Mouse (Mus musculus) embryonic stem cell, embryonic (primary cell): ENCODE data around the gene Parp16.

Experiments
- CTCF ChIA-PET, 4 experiments: fragments of 300-600 bp in 2 of 4; fragments of 350-600 bp in 2 of 4; sonication (Branson Sonifier 250); formaldehyde crosslinking; loops; one replicate each; lab custom pipeline; 2022; ENCODE audit warnings: inconsistent platforms in 2 of 4; lab: Charles Lee
- POLR2A ChIA-PET, 4 experiments: fragments of 300-600 bp in 2 of 4; fragments of 350-600 bp in 2 of 4; sonication (Branson Sonifier 250); formaldehyde crosslinking; loops; one replicate each; lab custom pipeline; 2022; ENCODE audit warnings: antibody characterized with exemption in 4 of 4, inconsistent platforms in 1 of 4; lab: Charles Lee

Gene Parp16

DNA sequence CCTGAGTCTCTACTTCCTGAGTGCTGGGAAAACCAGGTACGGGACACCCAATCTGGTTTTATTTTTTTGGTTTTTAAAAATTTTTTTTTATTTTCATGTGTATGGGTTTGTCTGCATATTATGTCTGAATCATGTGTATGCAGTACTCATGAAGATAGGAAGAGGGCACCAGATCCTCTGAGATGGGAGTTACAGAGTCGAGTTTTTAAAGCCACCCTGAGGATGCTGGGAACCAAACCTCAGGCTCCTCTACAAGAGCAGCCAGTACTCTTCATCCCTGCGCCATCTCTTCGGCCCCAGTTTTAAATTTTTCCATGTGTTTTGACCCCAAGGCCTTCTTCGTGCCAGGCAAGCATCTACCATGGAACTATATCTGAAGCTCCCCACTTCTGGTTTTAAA is 44.6 kb downstream of the Parp16 start:
- POLR2A ChIA-PET, result interaction anchor here in 1 of 4 experiments (0.6 to 1.2 kb wide), 2 partner anchors 13 to 44 kb away, joined by 3 read pairs; no protein-coding TSS in a partner anchor
- CTCF ChIA-PET, result interaction anchor here in 1 of 4 experiments (0.6 kb wide), 1 partner anchor 59 kb away, joined by 4 read pairs; no protein-coding TSS in a partner anchor

DNA sequence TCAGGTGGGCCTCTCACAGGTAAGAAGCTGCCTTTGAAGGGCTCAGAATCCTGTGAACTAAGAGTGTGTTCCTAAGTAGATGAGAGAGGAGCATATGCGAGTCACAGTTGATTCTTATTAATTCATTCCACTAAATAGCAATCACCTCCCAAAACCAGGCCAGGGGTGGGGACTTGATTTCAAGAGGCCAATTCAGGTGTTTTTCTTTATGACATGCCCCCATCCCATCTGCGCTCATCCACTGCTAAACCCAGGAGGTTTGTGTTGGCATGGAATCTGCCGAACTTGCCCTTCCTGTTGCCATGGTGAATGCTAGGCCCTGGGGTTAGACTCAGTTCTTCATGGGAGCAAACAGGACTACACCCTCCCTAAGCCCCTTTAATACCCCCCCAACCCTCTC is 45.4 kb downstream of the Parp16 start:
- POLR2A ChIA-PET, result interaction anchor here in 1 of 4 experiments (1.2 kb wide), 1 partner anchor 14 kb away, joined by 3 read pairs; no protein-coding TSS in a partner anchor
- CTCF ChIA-PET, result no interaction called here

GRCm38 (mm10) chr9:65241973-65242372 is 46.8 kb downstream of the Parp16 start:
- CTCF ChIA-PET, result no interaction called here
- POLR2A ChIA-PET, result interaction anchor here in 1 of 4 experiments (1.1 to 1.2 kb wide), 2 partner anchors 27 to 46 kb away, joined by 3 to 4 read pairs; no protein-coding TSS in a partner anchor

GRCm38 (mm10) chr9:65243249-65243648 is 48.1 kb downstream of the Parp16 start:
- ChIA-PET CTCF (interaction anchor here in 3 of 4 experiments (0.6 to 1.7 kb wide), 6 partner anchors 13 to 140 kb away, joined by 3 to 19 read pairs (median 8); no protein-coding TSS in a partner anchor), POLR2A (interaction anchor here in 2 of 4 experiments (1.0 to 1.9 kb wide), 7 partner anchors 11 to 47 kb away, joined by 3 to 8 read pairs (median 3); no protein-coding TSS in a partner anchor)

DNA sequence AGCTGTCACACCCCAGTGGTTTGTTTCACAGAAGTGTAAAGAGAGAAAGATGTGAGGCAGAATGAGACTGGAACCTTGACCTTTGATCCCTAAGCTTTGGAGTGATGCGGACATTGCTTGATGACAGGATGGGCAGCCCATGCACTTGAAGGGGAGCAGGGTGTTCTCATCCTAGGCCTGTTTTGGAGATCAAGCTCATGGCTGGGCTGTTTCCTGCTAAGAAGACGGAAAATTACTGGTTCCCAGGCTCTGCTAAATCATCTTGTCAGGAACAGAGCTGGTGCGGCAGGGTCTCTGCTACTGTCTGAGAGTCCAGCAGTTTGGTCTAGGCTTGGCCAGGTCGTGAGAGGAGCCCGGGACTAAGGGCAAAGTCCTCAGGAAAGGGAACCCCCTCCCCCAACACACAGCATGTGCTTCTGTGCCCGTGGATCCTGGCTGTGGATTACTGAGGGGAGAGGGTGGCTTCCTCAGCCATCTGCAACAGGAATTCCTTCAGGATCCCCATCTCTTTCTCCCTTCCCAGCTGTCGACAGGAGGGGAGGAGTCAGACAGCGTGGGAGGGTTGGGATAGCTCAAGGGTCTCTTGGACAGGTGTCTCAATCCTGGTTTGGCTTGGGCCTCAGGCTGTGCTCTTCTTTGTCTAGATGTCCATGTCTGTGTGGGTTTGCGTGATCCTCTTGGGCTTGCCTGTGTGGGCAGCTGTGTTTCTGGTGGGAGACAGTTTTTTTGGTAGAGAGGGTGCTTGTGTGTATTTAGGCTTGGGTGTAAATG is 49.1 kb downstream of the Parp16 start:
- ChIA-PET CTCF (interaction anchor here in 3 of 4 experiments (0.6 to 1.7 kb wide), 6 partner anchors 14 to 139 kb away, joined by 3 to 6 read pairs (median 4); no protein-coding TSS in a partner anchor), POLR2A (interaction anchor here (0.8 to 1.9 kb wide), 13 partner anchors 10 to 219 kb away, joined by 3 to 8 read pairs (median 3); no protein-coding TSS in a partner anchor)

- CTCF ChIA-PET, result interaction anchor here in 3 of 4 experiments (0.6 to 0.8 kb wide), 3 partner anchors 10 to 293 kb away, joined by 3 to 4 read pairs (median 4); no protein-coding TSS in a partner anchor
- POLR2A ChIA-PET, result interaction anchor here (0.6 to 3.2 kb wide), 16 partner anchors 9 to 777 kb away, joined by 3 to 19 read pairs (median 4); partner anchors contain the start of genes Parp16 (in 1 of the 4) and Pdcd7 (in 1 of the 4)
Observed at GRCm38 (mm10) chr9:65247502-65248376, 52.6 kb downstream of the Parp16 start.

- ChIA-PET CTCF (interaction anchor here in 2 of 4 experiments (0.5 to 0.6 kb wide), 2 partner anchors 8 to 122 kb away, joined by 4 read pairs; no protein-coding TSS in a partner anchor), POLR2A (interaction anchor here in 2 of 4 experiments (0.6 to 3.2 kb wide), 4 partner anchors 13 to 52 kb away, joined by 3 to 19 read pairs (median 4); partner anchors contain the start of gene Parp16 (in 1 of the 2))
Observed at GRCm38 (mm10) chr9:65248377-65248690, 53.2 kb downstream of the Parp16 start.

DNA sequence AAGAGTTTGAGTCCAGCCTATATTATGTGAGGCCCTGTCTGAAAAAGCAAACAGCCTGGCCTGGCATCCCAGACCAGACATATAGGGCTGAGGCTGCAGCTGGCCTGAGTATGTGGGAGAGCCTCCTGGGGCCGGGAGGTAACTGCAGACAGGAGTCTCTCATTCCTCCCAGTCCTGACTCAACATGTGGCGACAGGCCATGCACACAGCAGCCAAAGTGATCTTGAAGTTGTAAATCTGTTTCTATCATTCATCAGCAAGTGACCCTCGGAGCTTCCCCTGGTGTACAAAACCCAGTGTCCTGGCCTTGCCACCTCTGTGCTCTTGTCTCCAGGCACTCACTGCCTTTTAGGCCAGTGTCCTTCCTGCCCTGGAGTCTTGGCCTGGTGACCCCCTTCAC is 56.9 kb downstream of the Parp16 start:
- ChIA-PET CTCF (interaction anchor here in 1 of 4 experiments (0.6 kb wide), 1 partner anchor 392 kb away, joined by 4 read pairs; no protein-coding TSS in a partner anchor), POLR2A (interaction anchor here in 1 of 4 experiments (0.8 kb wide), 1 partner anchor 56 kb away, joined by 3 read pairs; no protein-coding TSS in a partner anchor)

- POLR2A ChIA-PET, result interaction anchor here in 3 of 4 experiments (0.6 to 3.5 kb wide), 13 partner anchors 9 to 1236 kb away, joined by 3 to 23 read pairs (median 3); partner anchors contain the start of gene Spg21 (in 1 of the 3)
- CTCF ChIA-PET, result interaction anchor here in 1 of 4 experiments (0.8 kb wide), 1 partner anchor 32 kb away, joined by 3 read pairs; no protein-coding TSS in a partner anchor
Observed at GRCm38 (mm10) chr9:65255906-65256600, 60.9 kb downstream of the Parp16 start.

DNA sequence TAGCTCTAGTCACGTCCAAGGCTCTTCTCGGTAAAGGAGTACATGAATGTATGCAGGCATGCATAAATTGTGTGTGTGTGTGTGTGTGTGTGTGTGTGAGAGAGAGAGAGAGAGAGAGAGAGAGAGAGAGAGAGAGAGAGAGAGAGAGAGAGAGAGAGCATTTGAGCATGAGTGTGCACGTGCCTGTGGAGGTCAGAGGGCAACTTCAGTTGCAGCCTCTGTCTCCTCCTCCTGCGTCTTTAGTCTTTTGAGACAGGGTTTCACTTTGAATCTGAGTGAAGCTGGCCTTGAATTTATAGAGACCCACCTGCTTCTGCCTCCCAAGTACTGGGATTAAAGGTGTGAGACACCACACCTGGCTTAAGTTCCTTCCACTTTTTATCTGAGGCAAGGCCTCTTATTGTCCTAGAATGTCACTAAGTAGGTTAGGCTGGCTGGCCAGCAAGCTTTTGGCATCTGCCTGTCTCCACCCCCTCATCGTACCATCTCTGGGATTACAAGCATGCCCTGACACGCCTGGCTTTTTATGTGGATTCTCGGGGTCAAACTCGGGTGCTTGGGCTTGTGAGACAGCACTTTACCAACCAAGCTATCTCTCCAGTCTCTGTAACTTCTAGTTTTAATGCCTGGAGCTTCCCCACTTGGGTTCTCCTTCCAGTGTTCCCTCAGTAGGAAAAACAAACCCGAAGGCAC is 62.2 kb downstream of the Parp16 start:
- ChIA-PET POLR2A (interaction anchor here (0.5 to 3.5 kb wide), 17 partner anchors 11 to 639 kb away, joined by 3 to 23 read pairs (median 4); no protein-coding TSS in a partner anchor), CTCF (interaction anchor here in 3 of 4 experiments (0.6 to 2.6 kb wide), 9 partner anchors 9 to 1126 kb away, joined by 3 to 8 read pairs (median 3); no protein-coding TSS in a partner anchor)

DNA sequence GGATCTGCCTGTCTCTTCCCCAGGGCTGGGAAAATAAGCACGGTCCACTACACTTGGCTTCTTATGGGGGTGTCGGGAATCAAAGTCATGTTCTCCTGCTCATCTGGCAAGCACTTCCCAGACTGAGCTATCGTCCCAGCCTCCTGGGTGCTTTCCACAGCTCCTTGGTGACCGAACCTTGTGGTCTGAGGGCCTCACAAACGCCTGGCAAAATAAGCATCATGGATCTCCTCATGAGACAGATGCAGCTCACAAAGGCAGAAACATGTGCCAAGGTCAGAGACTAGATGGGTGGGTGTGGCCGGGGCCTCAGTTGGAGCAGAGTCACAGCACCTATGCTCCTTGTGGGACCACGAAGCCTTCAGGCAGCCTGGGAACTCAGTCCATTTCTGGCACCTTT is 64.2 kb downstream of the Parp16 start:
- ChIA-PET POLR2A (interaction anchor here in 2 of 4 experiments (0.8 to 3.5 kb wide), 8 partner anchors 10 to 63 kb away, joined by 3 to 23 read pairs (median 5); no protein-coding TSS in a partner anchor), CTCF (interaction anchor here in 3 of 4 experiments (0.6 to 2.6 kb wide), 4 partner anchors 16 to 347 kb away, joined by 3 to 8 read pairs (median 3); no protein-coding TSS in a partner anchor)

DNA sequence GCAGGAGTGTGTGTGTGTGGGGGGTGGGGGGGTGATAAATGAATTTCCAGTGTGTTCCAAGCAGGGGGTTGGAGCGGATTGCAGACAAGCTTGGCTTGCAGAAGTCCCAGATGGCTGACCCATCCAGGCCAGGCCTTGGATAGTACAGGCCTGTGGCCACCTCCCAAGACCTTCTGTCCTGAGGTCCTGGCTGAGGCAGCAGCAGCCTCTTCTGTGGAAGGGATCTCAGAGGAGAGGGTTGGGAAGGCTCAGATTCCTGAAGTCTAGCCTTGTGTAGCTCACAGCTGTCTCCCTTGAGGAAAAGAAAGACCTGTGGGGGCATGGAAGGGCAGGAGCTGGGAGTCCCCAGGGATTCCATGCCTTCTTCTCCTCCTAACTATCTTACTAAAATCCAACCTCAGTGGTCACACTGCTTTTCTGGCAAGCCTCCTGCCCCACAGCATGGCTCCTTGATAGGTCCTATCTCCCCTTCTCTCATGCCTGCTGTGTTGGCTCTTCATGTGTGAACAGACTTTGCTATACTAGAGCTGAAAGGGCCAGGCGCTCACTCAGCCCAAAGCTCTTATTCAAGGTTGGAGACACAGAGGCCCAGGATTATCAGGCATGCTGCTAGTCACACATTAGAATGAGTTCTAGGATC is 66.6 kb downstream of the Parp16 start:
- POLR2A ChIA-PET, result interaction anchor here in 3 of 4 experiments (0.6 to 1.5 kb wide), 11 partner anchors 14 to 1534 kb away, joined by 3 to 8 read pairs (median 3); partner anchors contain the start of gene Aph1b (in 1 of the 3)
- CTCF ChIA-PET, result interaction anchor here in 2 of 4 experiments (0.6 to 1.3 kb wide), 4 partner anchors 36 to 48 kb away, joined by 3 to 5 read pairs (median 4); no protein-coding TSS in a partner anchor

- ChIA-PET POLR2A (interaction anchor here in 3 of 4 experiments (0.6 to 3.0 kb wide), 6 partner anchors 13 to 1533 kb away, joined by 3 to 10 read pairs (median 5); partner anchors contain the start of gene Aph1b (in 1 of the 3)), CTCF (interaction anchor here in 1 of 4 experiments (0.7 kb wide), 1 partner anchor 1143 kb away, joined by 3 read pairs; no protein-coding TSS in a partner anchor)
Observed at GRCm38 (mm10) chr9:65262641-65263120, 67.5 kb downstream of the Parp16 start.

- ChIA-PET CTCF (no interaction called here), POLR2A (interaction anchor here in 3 of 4 experiments (0.6 to 3.0 kb wide), 4 partner anchors 10 to 314 kb away, joined by 3 to 10 read pairs (median 3); no protein-coding TSS in a partner anchor)
Observed at GRCm38 (mm10) chr9:65264959-65265358, 69.8 kb downstream of the Parp16 start, which contains the start of gene Cilp. Cilp (plus strand) TSS chr9:65265180.
